Mouse (Mus musculus) heart, adult 8-10 months (tissue): ENCODE measurements around the gene Mamdc4. TPM values are rescaled to one million over a fixed set of nuclear protein-coding genes. Genes with fewer than 3 reads are reported as not detected.

Experiments
- DNase-seq: peaks from one replicate; pipeline ENCODE4 v3.0.0; 2022; ENCODE audit warnings: low spot score
- total RNA-seq, 4 experiments: library from RNA; stranded (reverse); gene quantifications; 2 replicates each; pipeline ENCODE4 v1.2.4; 2022

The Mamdc4 gene
- total RNA-seq, result 1 to 10 TPM; 1.1 to 2.2 (median 1.5) TPM

DNA sequence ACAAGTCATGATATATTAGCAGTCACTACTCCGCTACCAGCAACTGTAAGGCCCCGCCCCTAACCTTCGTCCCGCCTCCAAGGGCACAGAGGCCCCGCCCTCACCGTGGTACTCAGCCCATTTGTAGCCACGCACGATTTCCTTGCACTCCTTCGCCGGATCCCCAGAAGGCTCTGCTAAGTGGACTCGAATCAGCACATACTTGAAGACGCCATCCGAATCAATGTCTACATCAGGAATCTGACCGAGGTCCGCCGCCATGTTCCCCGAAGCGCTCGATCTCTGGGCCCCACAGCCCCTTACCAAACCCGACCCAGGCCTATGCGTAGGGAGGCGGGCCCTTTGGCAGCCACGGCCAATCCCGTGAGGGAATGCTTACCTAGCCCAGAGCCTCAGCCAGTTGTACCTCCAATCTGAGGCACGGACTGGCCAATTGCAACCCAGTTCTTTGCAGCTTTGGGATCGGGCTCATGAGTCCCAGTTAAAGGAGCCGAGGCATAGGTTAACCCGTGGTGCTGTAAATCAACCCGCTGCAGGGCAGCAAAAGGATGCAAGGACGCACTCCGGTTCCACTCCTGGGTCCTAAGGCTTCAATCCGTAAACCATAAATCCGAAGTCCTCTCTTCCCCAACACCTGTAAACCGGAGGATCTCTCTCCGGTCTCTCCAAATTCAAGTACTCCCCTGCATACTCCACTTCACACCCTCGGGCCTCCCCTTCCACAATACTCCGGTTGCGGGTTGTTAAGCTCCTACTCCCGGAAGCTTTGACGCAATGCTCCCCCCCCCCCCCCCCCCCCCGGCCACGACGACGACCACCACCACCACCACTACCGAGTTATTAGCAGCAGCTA lies at the start of gene Mamdc4, which contains the start of gene Phpt1:
Gene Mamdc4, minus strand, starts transcription at position 267 of the 853 bp plus-strand sequence.
Gene Phpt1, minus strand, starts transcription at position 646 of the 853 bp plus-strand sequence.
- DNase-seq, result peak; percentile 98

DNA sequence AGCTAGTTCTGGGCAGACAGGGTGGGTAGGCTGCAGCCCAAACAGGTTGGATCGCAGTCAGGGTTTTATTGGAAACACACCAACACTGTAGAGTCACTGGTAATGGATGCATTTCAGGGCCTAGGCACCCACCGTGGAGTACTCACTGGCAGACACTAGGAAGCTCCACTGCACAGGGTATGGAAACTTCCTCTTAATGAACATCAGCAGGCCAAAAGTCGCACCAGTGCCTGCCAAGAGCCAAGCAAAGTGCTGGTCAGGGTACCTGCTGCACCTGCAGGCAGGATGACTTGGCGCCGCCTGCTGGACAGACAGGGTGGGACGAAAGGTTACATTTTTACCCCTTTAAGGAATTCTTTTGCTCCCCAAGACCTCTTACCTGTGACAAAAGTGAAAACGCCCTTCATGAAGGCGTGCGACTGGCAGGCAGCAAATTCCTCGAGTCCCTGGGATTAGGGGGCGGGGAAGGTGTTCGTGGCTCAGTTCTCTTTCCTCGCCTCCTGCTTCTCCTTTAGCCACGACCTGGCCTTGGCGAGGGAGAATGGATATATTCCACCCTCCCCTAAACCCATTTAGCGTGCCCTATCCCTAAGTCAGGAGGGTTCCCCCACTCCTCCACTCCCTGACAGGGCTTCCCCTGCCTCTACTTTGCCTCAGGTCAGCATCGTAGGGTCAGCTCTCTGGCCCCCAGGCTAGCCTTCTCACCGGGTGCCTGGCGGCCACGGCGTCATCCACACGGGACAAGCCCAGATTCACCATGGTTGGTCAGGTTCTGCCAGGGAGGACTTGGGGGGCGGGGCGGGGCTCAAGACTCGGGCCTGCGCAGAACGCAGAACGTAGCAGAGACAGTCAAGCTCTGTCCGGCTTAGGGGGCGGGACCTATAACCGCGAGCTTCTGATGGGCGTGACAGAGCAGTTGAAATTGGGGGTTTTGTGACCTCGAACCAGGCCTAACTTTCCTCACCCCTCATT lies 46.9 kb upstream of the Mamdc4 start, which contains the start of gene Tmem141:
Gene Tmem141, minus strand, starts transcription at position 777 of the 972 bp plus-strand sequence.
- peak; percentile 83 for DNase-seq

DNA sequence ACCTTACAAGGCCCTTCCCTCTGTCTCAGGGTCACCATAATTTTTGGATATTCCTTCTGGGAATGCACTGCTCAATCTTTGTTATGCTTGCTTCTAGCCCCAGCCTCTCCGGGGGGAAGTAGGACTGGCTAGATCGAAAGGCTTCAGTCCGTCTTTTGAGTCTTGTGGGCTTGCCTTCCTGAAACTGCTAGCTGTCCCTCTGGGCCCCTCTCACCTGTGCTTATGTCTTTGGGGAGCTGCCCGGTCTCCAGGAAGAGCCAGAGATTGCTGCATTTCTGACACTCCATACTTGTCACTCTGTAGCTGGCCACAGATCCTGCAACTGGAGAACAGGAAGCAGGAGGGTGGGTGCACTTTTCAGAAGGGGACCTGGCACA lies 46.2 kb upstream of the Mamdc4 start:
- DNase-seq, result no peak

DNA sequence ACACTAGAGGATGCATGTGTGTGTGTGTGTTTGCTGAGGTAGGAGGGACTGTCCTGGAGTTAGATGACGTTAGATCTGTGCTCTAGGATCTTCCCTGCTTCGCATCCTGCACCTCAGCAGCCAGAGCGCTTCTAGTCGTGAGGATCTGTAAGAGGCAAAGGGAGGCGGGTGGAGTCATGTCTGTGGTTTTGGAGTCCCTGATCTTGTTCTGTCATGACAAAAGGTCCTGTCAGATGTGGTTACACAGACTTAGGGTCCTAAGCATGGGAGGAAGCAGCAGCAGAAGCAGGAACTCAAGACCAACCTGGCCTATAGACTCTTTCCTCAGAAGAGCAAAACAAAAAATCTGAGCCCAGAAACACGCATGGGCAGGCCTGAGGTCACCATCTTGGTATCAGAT lies 45.7 kb upstream of the Mamdc4 start:
- DNase-seq, result no peak

DNA sequence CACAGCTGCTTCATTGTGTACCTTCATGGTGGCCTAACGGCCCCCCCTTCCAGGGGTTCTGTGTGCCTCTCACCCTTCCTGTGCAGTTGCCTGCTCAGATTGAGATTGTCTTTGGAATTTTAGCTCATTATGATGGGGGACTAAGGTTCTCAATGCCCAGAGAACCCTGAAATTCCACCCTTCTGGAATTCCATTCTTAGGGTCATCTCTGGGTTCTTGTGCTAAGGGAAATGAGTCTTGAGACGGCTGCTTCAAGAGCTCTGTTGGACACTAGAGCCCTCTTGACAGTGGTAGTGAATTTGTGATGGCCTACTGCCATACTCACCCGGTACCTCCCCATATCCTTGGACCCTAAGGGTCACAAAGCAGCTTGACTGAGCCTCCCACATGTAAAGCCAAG lies 42.9 kb upstream of the Mamdc4 start, which contains the start of gene Ccdc183:
Gene Ccdc183, minus strand, starts transcription at position 101 of the 400 bp plus-strand sequence.
- no peak for DNase-seq

DNA sequence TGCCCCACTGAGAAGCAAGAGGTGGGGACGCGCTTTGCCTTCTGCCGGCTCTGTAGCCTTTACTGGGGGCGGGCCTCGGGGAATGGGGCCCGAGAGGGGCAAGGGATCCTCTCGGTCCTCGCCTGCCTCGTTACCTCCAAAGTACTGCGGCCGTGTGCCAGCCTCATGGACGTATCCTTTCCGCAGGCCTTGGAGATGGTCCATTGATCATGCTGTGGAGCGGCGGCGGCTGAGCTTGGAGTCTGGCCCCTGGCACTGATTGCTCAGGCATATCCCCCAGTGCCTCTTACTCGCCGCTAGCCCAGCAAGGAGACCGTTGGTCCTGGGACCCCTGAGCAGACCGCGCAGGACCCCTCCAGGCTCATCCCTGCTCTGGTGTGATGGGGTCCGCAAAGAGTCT lies 41.8 kb upstream of the Mamdc4 start:
- no peak for DNase-seq

DNA sequence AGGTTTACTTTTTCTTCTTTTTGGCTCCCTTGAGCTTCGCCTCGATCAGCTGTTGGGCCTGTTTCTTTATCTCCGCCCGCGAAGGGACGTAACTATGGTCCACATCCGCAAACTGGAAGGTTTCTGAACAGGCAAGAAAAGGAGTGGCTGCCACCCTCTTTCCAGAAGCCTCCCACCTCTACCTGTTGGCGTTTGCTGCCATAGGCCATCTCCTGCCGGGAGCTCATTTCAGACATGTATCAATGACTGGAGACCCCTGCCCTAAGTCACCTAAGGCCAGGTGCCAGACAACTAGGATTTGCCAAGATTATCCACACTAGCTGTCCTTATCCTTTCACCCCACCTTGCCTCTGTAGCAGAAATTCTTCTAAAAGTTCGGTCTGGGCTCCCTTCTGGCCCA lies 34.0 kb upstream of the Mamdc4 start:
- DNase-seq, result no peak

DNA sequence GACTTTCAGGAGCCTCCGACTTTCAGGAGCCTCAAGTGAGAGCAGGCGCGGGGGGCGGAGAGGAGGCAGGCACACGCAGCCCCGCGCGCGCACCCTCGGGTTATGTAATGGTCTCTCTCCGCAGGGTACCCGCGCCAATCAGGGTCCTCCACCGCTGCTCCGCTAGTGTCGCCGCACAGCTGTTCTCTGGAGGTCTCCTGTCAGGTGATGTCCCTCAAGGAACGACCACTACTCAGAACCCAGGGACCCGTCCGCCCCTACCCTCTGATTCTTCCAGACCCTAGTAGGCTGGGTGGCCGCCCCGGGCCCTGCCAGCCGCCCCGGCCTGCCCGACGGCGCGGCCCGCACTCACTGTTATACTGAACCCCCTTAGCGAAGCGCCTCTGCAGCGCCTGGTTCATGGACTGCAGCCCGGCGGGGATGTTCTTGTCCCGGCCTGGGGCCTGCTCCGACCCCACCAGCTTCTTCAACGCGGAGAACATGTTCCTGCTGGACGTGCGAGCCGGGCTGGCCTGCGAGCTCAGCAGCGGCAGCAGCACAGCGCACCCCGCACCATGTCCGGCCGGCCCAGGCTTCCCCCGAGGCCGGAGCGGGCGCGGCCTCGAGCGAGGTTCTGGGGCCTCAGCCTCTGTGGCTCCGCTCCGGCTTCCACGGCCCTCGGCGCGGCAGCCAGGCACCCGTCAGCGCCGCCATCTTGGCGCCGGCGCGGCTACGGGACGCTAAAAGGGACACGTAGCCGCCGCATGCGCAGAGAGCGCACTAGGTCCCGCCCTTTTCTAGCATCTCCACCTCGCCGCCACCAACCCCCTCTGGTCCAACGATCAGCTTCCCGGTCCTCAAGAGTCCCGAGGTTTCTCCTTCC lies 33.3 kb upstream of the Mamdc4 start, which contains the start of gene Rabl6:
Gene Rabl6, minus strand, starts transcription at position 761 of the 862 bp plus-strand sequence.
- DNase-seq, result peak; percentile 86

DNA sequence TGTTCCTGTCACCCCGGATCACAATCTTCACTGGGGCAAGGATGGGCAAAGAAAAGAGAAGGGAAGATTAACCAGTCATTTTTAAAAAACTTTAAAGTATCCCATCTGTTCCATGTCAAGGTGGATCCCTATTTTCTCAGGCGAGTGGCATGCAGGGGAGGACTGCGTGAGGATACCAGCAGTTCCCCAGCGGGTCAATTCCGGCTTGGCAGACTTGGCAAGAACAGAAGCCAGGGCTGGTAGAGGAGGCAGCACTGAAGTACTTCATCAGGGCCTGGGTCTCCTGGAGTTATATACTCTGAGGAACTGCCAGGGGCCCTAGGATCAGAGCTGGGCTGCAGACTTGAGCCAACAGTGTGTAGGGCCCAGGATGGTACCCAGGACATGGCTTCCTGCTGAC lies 27.9 kb upstream of the Mamdc4 start:
- no peak for DNase-seq

DNA sequence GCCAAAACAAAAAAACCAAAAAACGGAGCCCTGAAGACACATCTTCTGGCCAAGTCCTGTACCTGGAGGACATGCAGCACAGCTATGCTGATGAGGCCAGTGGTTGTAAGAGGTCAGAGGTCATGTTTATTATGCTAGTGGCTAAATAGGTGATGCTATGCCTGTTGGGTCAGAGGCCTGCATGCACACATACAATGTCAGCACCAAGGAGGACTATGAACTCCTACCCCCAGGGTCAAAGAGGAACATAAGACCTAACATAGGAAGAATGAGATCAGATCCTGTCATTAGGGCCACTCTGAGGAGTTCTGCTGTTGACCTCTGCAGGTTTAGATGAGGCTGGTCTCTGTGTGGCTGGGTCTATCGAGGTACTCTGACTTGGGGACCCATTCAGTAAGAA lies 25.4 kb upstream of the Mamdc4 start:
- no peak for DNase-seq

DNA sequence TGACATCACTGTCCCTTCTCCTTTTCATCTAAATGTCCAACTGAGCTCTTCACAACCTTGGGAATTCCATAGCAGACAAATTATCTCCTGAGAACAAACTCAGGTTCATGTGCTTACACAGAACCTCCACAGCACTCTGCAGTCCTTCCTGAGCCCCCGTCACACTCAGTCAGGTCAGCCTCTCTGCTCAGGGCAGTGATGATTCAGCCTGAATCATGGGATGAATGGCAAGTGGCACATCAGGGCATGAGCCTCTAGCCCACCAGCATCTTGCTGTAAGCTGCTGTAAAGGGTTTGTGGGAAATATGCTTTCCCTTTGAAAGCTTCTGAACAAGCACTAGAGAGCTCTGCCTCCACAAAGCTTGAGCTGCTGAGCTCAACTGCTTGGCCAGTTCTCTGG lies 24.1 kb upstream of the Mamdc4 start:
- DNase-seq, result no peak

DNA sequence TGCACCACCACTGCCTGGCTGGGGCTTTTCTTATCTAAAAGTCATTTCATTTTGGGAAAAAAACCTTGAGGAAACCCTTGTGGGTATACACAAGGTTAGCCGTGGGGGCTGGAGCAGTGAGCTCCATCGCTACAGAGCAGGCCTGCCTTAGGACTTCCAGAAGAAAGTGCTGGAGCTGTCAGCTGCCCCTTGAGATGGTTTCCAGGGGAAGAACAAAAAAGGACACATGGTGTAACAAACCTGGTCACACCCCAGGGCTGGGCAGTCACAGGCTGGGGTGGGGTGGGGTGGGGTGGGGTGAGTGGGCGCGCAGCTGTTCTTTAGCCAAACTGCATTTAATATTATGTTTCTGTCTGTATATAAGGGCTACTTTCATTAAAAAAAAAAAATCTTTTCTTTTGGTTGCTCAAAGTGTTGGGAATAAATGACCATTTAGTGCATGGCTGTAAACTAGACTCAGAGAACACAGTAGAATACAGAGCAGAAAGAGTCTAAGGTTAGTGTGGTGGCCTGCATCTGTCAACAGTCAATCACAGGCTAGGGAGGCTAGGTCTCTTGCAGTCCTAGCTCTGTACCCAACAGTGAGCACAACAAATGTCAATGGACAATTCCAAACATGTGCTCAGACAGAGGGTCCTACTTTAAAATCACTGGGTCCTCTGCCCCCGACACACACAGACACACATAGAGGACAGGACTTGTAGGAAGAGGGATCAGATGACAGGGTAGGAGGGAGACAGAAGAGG lies 22.3 kb upstream of the Mamdc4 start:
- DNase-seq, result no peak

DNA sequence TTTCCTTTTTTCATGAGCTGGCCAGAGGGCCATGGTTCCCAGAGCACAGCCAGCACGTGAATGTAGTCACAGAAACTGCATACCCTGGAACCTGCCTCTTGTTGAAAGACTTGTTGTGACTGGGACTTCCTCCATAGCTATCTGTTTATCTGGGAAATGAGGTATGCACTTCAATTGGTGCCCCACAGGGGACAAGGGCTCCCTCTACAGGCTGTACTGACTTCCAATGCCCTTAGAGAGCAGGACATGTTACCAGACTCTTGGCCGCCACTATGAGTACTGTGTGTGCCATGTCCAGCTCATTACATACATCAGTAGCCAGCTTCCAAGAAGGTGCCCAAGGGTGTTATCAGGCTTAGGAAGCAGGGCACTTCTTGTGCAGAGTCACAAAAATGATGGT lies 17.2 kb upstream of the Mamdc4 start:
- DNase-seq, result no peak

DNA sequence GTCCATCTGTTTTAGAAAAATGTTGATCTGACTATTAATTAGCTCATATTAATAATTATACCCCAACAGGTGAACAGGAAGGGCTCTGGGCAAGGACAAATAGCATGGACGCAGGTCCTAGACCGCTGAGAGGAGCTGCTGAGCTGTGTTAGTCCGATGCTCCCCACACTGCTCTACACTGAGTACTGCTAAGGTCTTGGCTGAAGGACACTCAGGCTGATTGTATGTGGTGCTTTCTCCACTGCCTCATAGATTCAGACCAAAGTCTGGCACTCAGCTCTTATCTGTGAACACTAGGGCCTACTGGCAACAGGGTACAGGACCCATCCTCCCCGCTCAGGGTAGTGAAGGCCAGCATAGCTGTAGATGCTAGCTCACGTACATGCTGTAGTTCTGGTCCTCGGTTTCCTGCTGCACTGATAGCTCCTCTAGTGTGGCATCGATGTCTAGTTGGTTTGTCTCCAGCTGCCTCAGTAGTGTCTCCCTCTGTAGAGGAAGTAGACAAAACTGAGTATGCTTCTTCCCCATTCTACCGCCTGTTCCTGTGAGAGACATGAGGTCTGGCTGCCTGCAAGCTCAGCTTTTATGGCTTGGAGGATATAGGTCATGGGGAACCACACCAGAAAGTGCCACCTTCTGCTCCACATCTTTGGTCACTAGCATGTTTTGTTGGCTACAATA lies 13.7 kb upstream of the Mamdc4 start:
- DNase-seq, result no peak

DNA sequence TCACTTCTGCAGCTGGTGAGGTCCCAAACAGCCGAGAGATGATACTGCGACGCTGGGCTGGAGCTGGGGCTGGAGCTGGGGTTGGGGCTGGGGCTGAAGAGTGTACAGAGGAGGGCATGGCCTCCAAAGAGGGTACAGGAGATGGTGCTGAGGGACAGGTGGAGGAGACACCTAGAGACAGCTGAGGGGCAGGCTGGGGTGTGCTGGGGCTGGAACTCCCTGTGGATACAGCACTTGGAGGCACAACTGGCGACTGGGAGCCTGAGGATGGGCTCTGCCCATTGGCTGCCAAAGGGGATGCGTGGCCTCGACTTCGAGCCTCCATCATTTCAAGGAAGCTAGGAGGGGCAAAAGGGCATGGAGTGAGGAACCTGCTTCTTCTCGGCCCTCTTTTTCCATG lies 12.6 kb upstream of the Mamdc4 start:
- no peak for DNase-seq

DNA sequence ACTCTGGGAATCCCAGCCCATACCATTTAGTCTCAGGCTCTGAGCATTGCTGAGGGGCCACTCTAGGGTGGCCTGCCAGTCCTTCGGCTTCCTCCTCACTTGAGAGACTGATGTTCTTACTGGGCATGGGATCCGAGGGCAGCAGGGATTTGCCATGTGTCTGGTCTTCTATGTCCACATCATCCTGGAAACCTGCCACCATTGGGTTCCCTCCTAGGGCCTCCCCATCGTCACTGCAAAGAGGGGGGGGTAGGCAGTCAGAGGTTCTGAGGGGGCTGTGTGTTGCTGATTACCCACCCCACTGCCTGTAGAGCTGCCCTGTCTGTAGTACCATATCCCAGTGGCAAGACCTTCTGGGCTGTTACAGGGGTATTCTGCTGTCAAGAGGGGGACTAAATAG lies 11.0 kb upstream of the Mamdc4 start:
- DNase-seq, result no peak

DNA sequence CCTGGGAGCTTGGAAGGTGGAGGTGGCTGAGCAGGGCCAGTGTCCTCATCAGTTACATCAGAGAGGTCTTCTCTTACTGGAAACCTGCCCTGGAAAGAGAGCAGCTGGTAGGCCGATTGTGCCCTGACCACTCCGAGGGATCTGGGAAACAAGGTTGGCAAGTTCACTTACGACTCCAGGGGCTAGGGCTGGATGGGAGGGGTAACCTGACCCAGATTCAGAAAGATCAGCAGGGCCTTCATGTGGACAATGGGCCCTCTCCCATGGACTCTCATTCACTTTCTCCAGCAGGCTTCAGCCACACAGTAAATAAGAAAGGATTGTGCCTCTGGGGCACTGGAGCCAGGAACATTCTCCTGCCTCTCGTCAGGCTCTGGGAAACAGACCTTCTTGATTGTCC lies 10.2 kb upstream of the Mamdc4 start:
- no peak for DNase-seq

DNA sequence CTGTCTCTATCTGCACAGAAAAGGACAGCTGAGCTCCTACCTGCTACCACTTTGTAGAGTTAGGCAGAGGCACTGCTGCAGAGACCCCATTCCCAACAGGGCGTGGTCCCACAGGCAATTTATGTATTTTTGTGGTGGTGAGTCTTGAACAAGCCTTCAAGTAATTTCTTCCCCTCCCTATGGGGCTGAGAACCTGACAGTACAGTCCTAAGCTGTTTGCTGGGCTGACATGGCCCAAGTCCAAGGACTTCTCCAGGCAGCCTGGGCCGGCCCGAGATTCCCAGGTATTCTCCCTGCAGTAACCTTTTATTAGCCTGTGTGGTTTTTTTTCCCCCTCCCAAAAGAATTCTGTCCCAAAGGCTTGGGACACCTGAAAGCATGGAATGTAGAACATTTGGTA lies 9.5 kb upstream of the Mamdc4 start:
- DNase-seq, result no peak

DNA sequence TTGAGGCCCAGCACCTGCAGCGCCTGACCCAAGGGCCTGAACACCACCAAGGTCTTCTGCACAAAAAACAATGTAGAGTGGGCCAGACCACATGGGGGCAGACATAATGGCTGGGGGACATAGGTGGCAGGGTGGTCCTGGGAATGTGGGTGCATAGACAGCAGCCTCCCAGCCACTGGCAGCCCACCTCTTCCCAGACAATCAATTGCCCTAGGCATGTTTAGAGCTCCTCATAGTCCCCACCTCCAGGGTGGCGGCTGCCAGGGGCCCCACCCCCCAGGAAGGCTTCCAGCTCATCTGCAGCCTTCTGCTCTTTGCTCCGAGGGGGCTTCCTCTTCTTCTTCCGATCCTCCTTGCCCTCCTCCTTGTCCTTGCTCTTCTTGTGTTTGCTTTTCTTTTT lies 8.9 kb upstream of the Mamdc4 start:
- DNase-seq, result no peak

DNA sequence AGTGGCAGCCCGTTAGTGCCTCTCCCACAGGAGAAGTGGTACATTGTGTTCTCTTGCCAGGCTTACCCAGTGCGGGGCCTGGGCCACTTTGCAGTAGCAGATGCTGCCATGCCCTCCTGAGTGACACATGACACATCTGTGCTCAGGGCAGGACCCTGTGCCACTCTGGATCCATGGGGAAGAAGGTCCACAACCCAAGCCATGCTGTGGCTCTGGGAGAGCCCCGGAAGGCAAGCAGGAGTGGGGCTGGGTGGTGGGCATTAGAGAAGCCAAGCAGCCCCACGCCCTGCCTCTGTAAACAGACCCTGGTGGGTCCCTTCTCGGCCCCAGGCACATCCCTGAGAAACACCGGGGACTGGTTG lies 8.5 kb upstream of the Mamdc4 start:
- no peak for DNase-seq
